Mouse (Mus musculus) lung, postnatal 0 days (tissue): ENCODE data around the gene Gm6588. TPM values are rescaled to one million over a fixed set of nuclear protein-coding genes. Genes with fewer than 3 reads are reported as not detected.

Experiments
- ATAC-seq: fragments of 200-750 bp; cut with Nextera tagmentation; 2 replicates; pipeline ENCODE4 v1.8.0; 2017; ENCODE audit warnings: moderate library complexity
- DNase-seq: peaks from one replicate; pipeline ENCODE4 v3.0.0-alpha.2; 2016; ENCODE audit warnings: low spot score
- H3K27ac ChIP-seq: fragments of 300-500 bp; sonication (generic); 2 replicates; pipeline ENCODE4 v1.5.1; 2014; ENCODE audit warnings: antibody characterized with exemption, mild to moderate bottlenecking, low read length, mixed read lengths
- H3K27me3 ChIP-seq: fragments of 300-500 bp; sonication (generic); replicated peaks from 2 replicates; pipeline ENCODE4 v1.6.1; 2014; ENCODE audit warnings: low read length, mixed read lengths; ENCODE audit not compliant: insufficient read depth
- H3K36me3 ChIP-seq: fragments of 300-500 bp; sonication (generic); 2 replicates; pipeline ENCODE4 v1.6.1; 2014; ENCODE audit warnings: low read length, mixed read lengths; ENCODE audit not compliant: insufficient read depth
- H3K4me1 ChIP-seq: fragments of 300-500 bp; sonication (generic); 2 replicates; pipeline ENCODE4 v1.6.1; 2014; ENCODE audit warnings: antibody characterized with exemption, low read depth, low read length, mixed read lengths; ENCODE audit not compliant: insufficient read depth
- H3K4me2 ChIP-seq: fragments of 300-500 bp; sonication (generic); replicated peaks from 2 replicates; pipeline ENCODE4 v1.6.1; 2014; ENCODE audit warnings: low read depth, mild to moderate bottlenecking, low read length, moderate library complexity, mixed read lengths
- H3K4me3 ChIP-seq: fragments of 300-500 bp; sonication (generic); 2 replicates; pipeline ENCODE4 v1.5.1; 2014; ENCODE audit warnings: low read depth, low read length
- H3K9ac ChIP-seq: fragments of 300-500 bp; sonication (generic); replicated peaks from 2 replicates; pipeline ENCODE4 v1.6.1; 2014; ENCODE audit warnings: low read depth, mild to moderate bottlenecking
- H3K9me3 ChIP-seq: fragments of 300-500 bp; sonication (generic); 2 replicates; pipeline ENCODE4 v1.6.1; 2016; ENCODE audit warnings: low read length, mixed read lengths
- CTCF ChIP-seq: IDR thresholded peaks from 2 replicates; pipeline ENCODE4 v1.5.1; 2016; ENCODE audit warnings: antibody characterized with exemption, mild to moderate bottlenecking
- EP300 ChIP-seq: IDR thresholded peaks from 2 replicates; pipeline ENCODE4 v1.6.1; 2016; ENCODE audit warnings: antibody characterized with exemption, mild to moderate bottlenecking, control low read depth
- WGBS: fragments of 180-500 bp; shearing (Covaris S2); extraction: QIAGEN DNeasy Blood & Tissue Kit; methylation state at CpG from one replicate; pipeline ENCODE4 v1.1.7; 2014; 5-methylcytosine and 5-hydroxymethylcytosine counted together
- polyA plus RNA-seq: library from polyadenylated mRNA; unstranded; fragments of >200 nt; fragmentation: Nextera tagmentation; extraction: Ambion mirVana; gene quantifications from 2 replicates; pipeline ENCODE4 v1.2.1, GENCODE M21; 2015

Gm6588 gene
- polyA plus RNA-seq, 1 experiment from 2014 or later: not detected

DNA sequence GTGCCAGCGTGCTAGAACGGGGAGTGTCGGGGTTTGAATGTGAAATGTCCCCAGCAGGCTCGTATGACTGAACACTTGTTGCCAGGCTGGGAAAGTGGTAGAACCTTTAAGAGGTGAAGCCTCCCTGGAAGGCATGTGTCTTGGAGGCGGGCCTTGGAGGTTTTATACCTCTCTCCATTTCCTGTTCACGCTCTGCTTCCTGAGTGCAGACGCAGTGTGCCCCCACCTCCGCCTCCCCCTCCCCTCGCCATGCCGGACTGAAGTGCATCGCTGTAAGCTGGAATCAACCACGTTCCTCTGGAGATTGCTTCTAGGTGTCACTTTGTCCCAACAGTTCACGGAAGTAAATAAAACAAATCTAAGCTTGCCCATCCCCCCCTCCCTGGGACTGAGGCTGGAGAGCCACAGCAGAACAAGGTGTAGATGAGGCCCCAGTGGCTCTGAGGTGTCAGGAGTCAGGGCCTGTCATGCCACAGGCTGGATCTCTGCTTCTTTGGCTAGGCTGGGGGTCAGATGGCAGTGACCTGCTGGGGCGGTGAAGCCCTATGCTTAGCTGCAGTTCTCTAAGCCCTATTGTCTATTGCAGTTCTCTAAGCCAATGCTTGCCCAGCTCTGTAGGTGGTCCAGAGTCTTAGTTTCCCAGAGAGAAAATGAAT is 18.0 kb upstream of the Gm6588 start:
- no peaks in the 10 kb centered on the region for H3K27me3 ChIP-seq
- no peak overlapping the region for H3K4me3 ChIP-seq
- H3K4me1 ChIP-seq: no peaks in the 10 kb centered on the region
- H3K9ac ChIP-seq: no peak overlapping the region
- H3K9me3 ChIP-seq: no peaks in the 10 kb centered on the region
- peak overlapping the region; percentile 25 for H3K4me2 ChIP-seq
- no peak for TF ChIP-seq EP300
- TF ChIP-seq CTCF: no peak
- no peak overlapping the region for H3K27ac ChIP-seq
- DNase-seq: no peak
- no peaks in the 10 kb centered on the region for H3K36me3 ChIP-seq
- WGBS: 15% methylated on average over 14 of the region's 14 CpGs
- no peak for ATAC-seq

DNA sequence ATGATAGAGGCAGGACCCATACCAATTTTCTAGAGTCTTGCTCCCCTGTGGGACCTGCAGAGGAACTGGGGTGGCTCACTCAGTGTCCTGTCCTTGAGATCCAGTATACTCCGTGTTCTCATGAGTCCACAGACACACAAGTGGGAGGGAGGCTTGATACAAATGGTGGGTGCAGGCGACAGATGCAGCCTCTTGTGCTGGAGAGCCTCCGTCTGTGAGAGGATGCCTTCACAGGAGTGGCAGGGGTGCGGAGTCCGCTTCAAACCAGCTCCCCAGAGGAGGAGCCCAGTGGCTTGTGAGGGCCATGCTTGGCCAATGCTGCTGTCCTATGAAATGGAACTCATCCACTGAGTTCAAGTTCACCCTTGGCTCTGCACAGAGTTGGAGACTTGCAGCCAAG is 17.2 kb upstream of the Gm6588 start:
- ATAC-seq (no peak), DNase-seq (no peak)
- WGBS: 70% methylated on average over 5 of the region's 5 CpGs
- no peak overlapping the region for H3K9ac ChIP-seq
- no peak overlapping the region for H3K4me3 ChIP-seq
- H3K27me3 ChIP-seq: no peaks in the 10 kb centered on the region
- H3K27ac ChIP-seq: no peak overlapping the region
- H3K4me1 ChIP-seq: no peaks in the 10 kb centered on the region
- H3K36me3 ChIP-seq: no peaks in the 10 kb centered on the region
- H3K9me3 ChIP-seq: no peaks in the 10 kb centered on the region
- H3K4me2 ChIP-seq: no peak overlapping the region
- no peak for TF ChIP-seq CTCF
- no peak for TF ChIP-seq EP300

DNA sequence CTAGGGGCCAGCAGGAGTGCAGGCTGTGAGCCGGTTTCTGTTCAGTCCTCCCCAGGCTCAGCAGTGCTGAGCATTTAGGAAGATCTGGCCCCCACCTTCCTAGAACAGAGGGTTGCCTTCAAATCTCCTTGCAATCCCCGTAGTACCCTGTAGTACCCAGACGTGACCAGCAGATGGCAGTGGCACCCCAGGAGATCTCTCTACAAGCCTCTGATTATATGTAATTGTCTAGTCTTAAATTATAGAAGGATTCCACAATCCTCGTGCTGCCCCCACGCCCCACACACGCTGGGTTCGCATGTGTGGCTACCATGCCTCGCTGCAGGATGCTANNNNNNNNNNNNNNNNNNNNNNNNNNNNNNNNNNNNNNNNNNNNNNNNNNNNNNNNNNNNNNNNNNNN is 16.2 kb upstream of the Gm6588 start:
- no peak overlapping the region for H3K27ac ChIP-seq
- under 1% methylated on average over 8 of the region's 8 CpGs for WGBS
- TF ChIP-seq EP300: no peak
- peak; percentile 93 for TF ChIP-seq CTCF
- H3K4me1 ChIP-seq: no peaks in the 10 kb centered on the region
- H3K36me3 ChIP-seq: no peaks in the 10 kb centered on the region
- H3K4me3 ChIP-seq: no peak overlapping the region
- H3K9ac ChIP-seq: no peak overlapping the region
- no peaks in the 10 kb centered on the region for H3K27me3 ChIP-seq
- DNase-seq (peak; percentile 61), ATAC-seq (no peak)
- no peaks in the 10 kb centered on the region for H3K9me3 ChIP-seq
- H3K4me2 ChIP-seq: no peak overlapping the region

DNA sequence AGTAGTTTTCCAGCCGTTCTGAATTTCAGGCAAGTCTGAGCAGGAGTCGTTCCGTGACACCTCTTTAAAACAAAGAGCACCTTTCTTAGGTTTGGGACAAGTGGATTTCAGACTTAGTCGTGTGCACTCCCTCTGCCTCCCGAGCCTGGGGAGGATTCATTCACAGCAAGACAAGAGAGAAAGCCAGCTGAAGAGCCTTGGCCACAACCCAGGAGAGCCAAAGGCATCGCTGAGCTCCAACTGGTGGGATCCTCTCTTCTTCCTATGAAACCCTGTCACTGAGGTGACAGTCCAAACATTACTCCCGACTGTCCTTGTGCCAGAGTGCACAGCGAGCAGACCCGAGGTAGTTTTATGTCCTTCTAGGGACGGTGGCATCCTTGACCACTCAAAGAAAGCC is 10.7 kb upstream of the Gm6588 start:
- ATAC-seq: no peak
- H3K27ac ChIP-seq: no peak overlapping the region
- H3K4me3 ChIP-seq: no peak overlapping the region
- no peaks in the 10 kb centered on the region for H3K27me3 ChIP-seq
- no peak overlapping the region for H3K4me2 ChIP-seq
- 35% methylated on average over 10 of the region's 10 CpGs for WGBS
- no peak overlapping the region for H3K9ac ChIP-seq
- DNase-seq: no peak
- no peaks in the 10 kb centered on the region for H3K9me3 ChIP-seq
- H3K36me3 ChIP-seq: no peaks in the 10 kb centered on the region
- no peaks in the 10 kb centered on the region for H3K4me1 ChIP-seq
- TF ChIP-seq EP300 (no peak), CTCF (no peak)

DNA sequence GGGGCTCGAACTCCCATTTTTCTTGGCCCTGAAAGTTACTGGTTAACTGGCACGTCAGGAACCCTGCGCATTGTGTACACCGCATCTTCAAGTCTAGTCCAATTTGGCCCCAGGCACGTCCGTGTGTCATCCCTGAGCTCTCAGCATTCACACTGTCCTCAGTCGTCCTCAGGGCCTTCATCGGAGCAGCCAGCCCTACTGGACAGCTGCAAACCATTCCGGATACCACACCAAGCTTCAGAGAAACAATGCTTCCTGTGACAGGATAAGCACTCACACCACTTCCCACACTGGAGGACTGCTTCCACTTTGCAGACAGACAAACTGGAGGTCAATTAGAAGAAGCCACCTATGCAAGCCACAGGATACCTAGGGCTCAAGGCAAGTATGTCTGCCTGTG is 3.9 kb downstream of the Gm6588 start:
- peak; percentile 29 for DNase-seq
- H3K27me3 ChIP-seq: no peaks in the 10 kb centered on the region
- no peak overlapping the region for H3K4me2 ChIP-seq
- H3K4me1 ChIP-seq: no peaks in the 10 kb centered on the region
- TF ChIP-seq CTCF: no peak
- no peak for TF ChIP-seq EP300
- 37% methylated on average over 9 of the region's 9 CpGs for WGBS
- H3K36me3 ChIP-seq: no peaks in the 10 kb centered on the region
- H3K4me3 ChIP-seq: no peak overlapping the region
- H3K27ac ChIP-seq: no peak overlapping the region
- H3K9me3 ChIP-seq: no peaks in the 10 kb centered on the region
- no peak overlapping the region for H3K9ac ChIP-seq
- ATAC-seq: peak; percentile 60

DNA sequence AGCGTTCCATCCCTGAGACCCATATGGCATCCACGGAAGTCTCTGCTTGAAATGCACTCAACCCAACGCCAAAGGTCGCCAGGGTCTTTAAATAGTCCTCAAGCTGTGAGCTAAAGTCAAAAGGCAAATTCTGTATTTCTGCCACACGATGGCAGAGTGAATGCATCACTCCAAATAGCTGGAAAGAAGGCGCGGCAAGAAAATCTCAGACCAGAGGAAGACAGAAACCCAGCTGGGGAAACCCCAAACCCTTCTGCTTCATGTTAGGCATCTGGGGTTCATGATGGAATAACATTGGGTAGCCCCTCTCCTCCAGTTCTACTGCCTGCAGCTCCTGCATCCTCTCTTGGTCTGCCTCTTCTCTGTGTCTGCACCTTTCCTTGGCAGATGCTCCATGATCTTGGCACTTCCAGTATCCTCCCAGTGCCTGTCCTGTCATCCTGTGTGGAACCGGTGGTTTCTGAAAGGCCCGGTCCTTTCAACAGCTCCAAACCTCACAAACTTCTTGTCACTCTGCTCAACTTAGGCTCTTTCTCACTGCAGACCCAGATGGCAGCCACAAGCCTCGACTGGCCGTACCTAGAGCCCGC is 5.8 kb downstream of the Gm6588 start:
- Histone ChIP-seq H3K27me3 (0 out of 2 replicates have a peak, but pooled peaks cover under 1% of the 10 kb centered on the region), H3K9me3 (no peaks in the 10 kb centered on the region), H3K4me3 (no peak overlapping the region), H3K4me2 (no peak overlapping the region), H3K36me3 (no peaks in the 10 kb centered on the region), H3K9ac (no peak overlapping the region), H3K4me1 (no peaks in the 10 kb centered on the region), H3K27ac (no peak overlapping the region)
- TF ChIP-seq EP300 (no peak), CTCF (peak; percentile 55)
- no peak for DNase-seq
- 48% methylated on average over 12 of the region's 12 CpGs for WGBS
- ATAC-seq: no peak
